Mouse (Mus musculus) CH12.LX (cell line): ENCODE results near the gene Chst13. TPM values are rescaled to one million over a fixed set of nuclear protein-coding genes. Genes with fewer than 3 reads are reported as not detected.

Experiments used
- DNase-seq: peaks from one replicate; pipeline ENCODE4 v3.0.0-alpha.2; 2013; ENCODE audit errors: extremely low read depth
- H3K27ac ChIP-seq: 2 replicates; pipeline ENCODE4 v1.5.1; 2012; ENCODE audit warnings: low read depth, mild to moderate bottlenecking, control low read depth, moderate library complexity; ENCODE audit not compliant: insufficient read depth
- H3K27me3 ChIP-seq: replicated peaks from 2 replicates; pipeline ENCODE3; 2012; ENCODE audit warnings: inconsistent platforms
- H3K36me3 ChIP-seq, 2 experiments: replicated peaks in 1 of 2; 2 replicates each; pipeline versions ENCODE3 to v1.6.1; 2012; ENCODE audit warnings: inconsistent platforms in 1 of 2, low read length in 1 of 2, mild to moderate bottlenecking in 1 of 2, mixed read lengths in 1 of 2, moderate library complexity in 1 of 2; ENCODE audit not compliant: control insufficient read depth in 1 of 2, insufficient read depth in 1 of 2
- H3K4me1 ChIP-seq, 2 experiments: 2 replicates each; pipeline ENCODE4 v1.6.1; 2012; ENCODE audit warnings: inconsistent platforms in 1 of 2, moderate library complexity in 1 of 2; ENCODE audit not compliant: insufficient read depth in 2 of 2, control insufficient read depth in 1 of 2
- H3K4me2 ChIP-seq: 2 replicates; pipeline ENCODE4 v1.6.1; 2012; ENCODE audit warnings: low read depth, mild to moderate bottlenecking, control low read depth; ENCODE audit not compliant: poor library complexity, insufficient read depth, severe bottlenecking
- H3K4me3 ChIP-seq, 3 experiments: fragments of 150-350 bp in 1 of 3; sonication (generic) in 1 of 3; replicated peaks in 1 of 3; 2 replicates each; pipeline versions ENCODE3 to v1.5.1; 2011 to 2012; ENCODE audit warnings: low read depth in 2 of 3, low read length in 2 of 3, mild to moderate bottlenecking in 2 of 3, moderate library complexity in 2 of 3, control low read depth in 1 of 3, improper control_type of control experiment in 1 of 3, inconsistent platforms in 1 of 3, mixed read lengths in 1 of 3; ENCODE audit not compliant: poor library complexity in 1 of 3
- H3K79me2 ChIP-seq: replicated peaks from 2 replicates; pipeline ENCODE4 v1.6.1; 2012; ENCODE audit warnings: mild to moderate bottlenecking, moderate library complexity; ENCODE audit not compliant: control insufficient read depth, poor library complexity, insufficient read depth, severe bottlenecking; ENCODE audit errors: extremely low read depth
- H3K9ac ChIP-seq: 2 replicates; pipeline ENCODE4 v1.6.1; 2012; ENCODE audit warnings: low read depth, mild to moderate bottlenecking, control low read depth, moderate library complexity; ENCODE audit not compliant: insufficient read depth
- H3K9me3 ChIP-seq: replicated peaks from 2 replicates; pipeline ENCODE3; 2012; ENCODE audit warnings: low read length, inconsistent platforms, mixed read lengths
- CHD2 ChIP-seq: IDR thresholded peaks from 2 replicates; pipeline ENCODE4 v1.6.1; 2011; ENCODE audit warnings: low read length, improper control_type of control experiment
- CTCF ChIP-seq, 2 experiments: IDR thresholded peaks in 1 of 2; conservative IDR thresholded peaks in 1 of 2; 2 replicates each; pipeline ENCODE4 v1.5.1; 2011 to 2012; ENCODE audit warnings: low read depth in 2 of 2, low read length in 2 of 2, improper control_type of control experiment in 1 of 2, inconsistent platforms in 1 of 2, mild to moderate bottlenecking in 1 of 2, moderate library complexity in 1 of 2
- E2F4 ChIP-seq: IDR thresholded peaks from 2 replicates; pipeline ENCODE4 v1.6.1; 2011; ENCODE audit warnings: low read depth, low read length, improper control_type of control experiment; ENCODE audit not compliant: insufficient replicate concordance
- ELF1 ChIP-seq: IDR thresholded peaks from 2 replicates; pipeline ENCODE4 v1.6.1; 2014; ENCODE audit warnings: low read depth, mild to moderate bottlenecking, inconsistent platforms, low read length, improper control_type of control experiment
- ETS1 ChIP-seq: conservative IDR thresholded peaks from 2 replicates; pipeline ENCODE4 v1.6.1; 2012; ENCODE audit warnings: low read depth, mild to moderate bottlenecking, inconsistent platforms, low read length, improper control_type of control experiment, moderate library complexity
- HCFC1 ChIP-seq: IDR thresholded peaks from 2 replicates; pipeline ENCODE4 v1.6.1; 2012; ENCODE audit warnings: low read depth, mild to moderate bottlenecking, inconsistent platforms, low read length, improper control_type of control experiment
- IRF4 ChIP-seq: IDR thresholded peaks from 2 replicates; pipeline ENCODE4 v1.6.1; 2014; ENCODE audit warnings: low read depth, mild to moderate bottlenecking, inconsistent platforms, low read length, improper control_type of control experiment
- JUN ChIP-seq: IDR thresholded peaks from 2 replicates; pipeline ENCODE4 v1.6.1; 2011; ENCODE audit warnings: low read depth, mild to moderate bottlenecking, low read length, improper control_type of control experiment, moderate library complexity; ENCODE audit not compliant: insufficient read depth
- JUND ChIP-seq: conservative IDR thresholded peaks from 2 replicates; pipeline ENCODE4 v1.6.1; 2011; ENCODE audit warnings: low read depth, low read length, improper control_type of control experiment
- KAT2A ChIP-seq: IDR thresholded peaks from 2 replicates; pipeline ENCODE4 v1.6.1; 2012; ENCODE audit warnings: low read length, improper control_type of control experiment, inconsistent platforms; ENCODE audit not compliant: insufficient replicate concordance
- MAX ChIP-seq: IDR thresholded peaks from 2 replicates; pipeline ENCODE4 v1.6.1; 2011; ENCODE audit warnings: low read length, improper control_type of control experiment
- MAZ ChIP-seq: IDR thresholded peaks from 2 replicates; pipeline ENCODE4 v1.6.1; 2012; ENCODE audit warnings: low read depth, mild to moderate bottlenecking, inconsistent platforms, low read length, improper control_type of control experiment, moderate library complexity
- MEF2A ChIP-seq: IDR thresholded peaks from 2 replicates; pipeline ENCODE4 v1.6.1; 2014; ENCODE audit warnings: low read depth, mild to moderate bottlenecking, inconsistent platforms, low read length, improper control_type of control experiment, borderline replicate concordance
- MXI1 ChIP-seq: IDR thresholded peaks from 2 replicates; pipeline ENCODE4 v1.6.1; 2011; ENCODE audit warnings: mild to moderate bottlenecking, low read depth, low read length, improper control_type of control experiment
- MYC ChIP-seq: IDR thresholded peaks from 2 replicates; pipeline ENCODE4 v1.6.1; 2011; ENCODE audit warnings: low read depth, mild to moderate bottlenecking, improper control_type of control experiment, low read length
- NELFE ChIP-seq: IDR thresholded peaks from 2 replicates; pipeline ENCODE4 v1.6.1; 2011; ENCODE audit warnings: low read depth, low read length, improper control_type of control experiment
- NRF1 ChIP-seq: IDR thresholded peaks from 2 replicates; pipeline ENCODE4 v1.6.1; 2014; ENCODE audit warnings: low read depth, mild to moderate bottlenecking, inconsistent platforms, low read length, improper control_type of control experiment, moderate library complexity
- PAX5 ChIP-seq: IDR thresholded peaks from 2 replicates; pipeline ENCODE4 v1.6.1; 2012; ENCODE audit warnings: low read length, inconsistent platforms, mixed read lengths
- POLR2AphosphoS2 ChIP-seq: IDR thresholded peaks from 2 replicates; pipeline ENCODE4 v1.6.1; 2011; ENCODE audit warnings: low read depth, low read length, improper control_type of control experiment
- RAD21 ChIP-seq: IDR thresholded peaks from 2 replicates; pipeline ENCODE4 v1.6.1; 2011; ENCODE audit warnings: low read depth, mild to moderate bottlenecking, low read length, improper control_type of control experiment, moderate library complexity
- SIN3A ChIP-seq: IDR thresholded peaks from 2 replicates; pipeline ENCODE4 v1.6.1; 2012; ENCODE audit warnings: low read length, improper control_type of control experiment, inconsistent platforms
- SMC3 ChIP-seq: IDR thresholded peaks from 2 replicates; pipeline ENCODE4 v1.6.1; 2011; ENCODE audit warnings: low read depth, low read length, improper control_type of control experiment
- TCF12 ChIP-seq: IDR thresholded peaks from 2 replicates; pipeline ENCODE4 v1.6.1; 2014; ENCODE audit warnings: low read depth, mild to moderate bottlenecking, inconsistent platforms, low read length, improper control_type of control experiment
- UBTF ChIP-seq: IDR thresholded peaks from 2 replicates; pipeline ENCODE4 v1.6.1; 2012; ENCODE audit warnings: low read depth, mild to moderate bottlenecking, inconsistent platforms, low read length, improper control_type of control experiment, moderate library complexity
- USF1 ChIP-seq: IDR thresholded peaks from 2 replicates; pipeline ENCODE4 v1.6.1; 2014; ENCODE audit warnings: low read depth, mild to moderate bottlenecking, inconsistent platforms, low read length, improper control_type of control experiment
- USF2 ChIP-seq: conservative IDR thresholded peaks from 2 replicates; pipeline ENCODE4 v1.6.1; 2011; ENCODE audit warnings: low read depth, low read length, improper control_type of control experiment
- ZKSCAN1 ChIP-seq: IDR thresholded peaks from 2 replicates; pipeline ENCODE4 v1.6.1; 2012; ENCODE audit warnings: low read depth, inconsistent platforms, low read length, improper control_type of control experiment, borderline replicate concordance
- ZMIZ1 ChIP-seq: IDR thresholded peaks from 2 replicates; pipeline ENCODE4 v1.6.1; 2012; ENCODE audit warnings: low read depth, mild to moderate bottlenecking, inconsistent platforms, low read length, improper control_type of control experiment
- dilution Hi-C: fragments of 300-500 bp; cut with MboI; formaldehyde crosslinking; loops from 2 replicates; pipeline ENCODE4 v1.14.3; 2020; ENCODE audit warnings: low sequenced_read_pairs; ENCODE audit not compliant: extremely low pct_unique_long_range_greater_than_20kb, extremely low pct_ligation_motif_present
- in situ Hi-C: fragments of 300-500 bp; cut with MboI; formaldehyde crosslinking; loops from 3 replicates; pipeline ENCODE4 v1.14.3; 2019; ENCODE audit warnings: low sequenced_read_pairs, low pct_ligation_motif_present, low pct_unique_long_range_greater_than_20kb, mixed read lengths
- polyA plus RNA-seq: library from polyadenylated mRNA; unstranded; fragments of >175 nt; gene quantifications from 2 replicates; pipeline ENCODE4 v1.2.1, GENCODE M21; 2012; ENCODE audit warnings: low read depth; ENCODE audit not compliant: insufficient read length
- total RNA-seq, 2 experiments: library from RNA; depleted of rRNA; stranded (reverse); fragments of 300-350 nt in 1 of 2; fragments of >200 nt in 1 of 2; gene quantifications; 2 replicates each; pipeline ENCODE4 v1.2.3; 2012 to 2014

Chst13 gene
- total and polyA plus RNA-seq, 3 experiments = 0.13 TPM; not detected in 2

- Histone ChIP-seq H3K27me3 (no peaks in the 10 kb centered on the region), H3K4me3 (peak overlapping the region; percentile 67 to 91 (median 77)), H3K4me2 (peak overlapping the region; percentile 58), H3K4me1 (peaks cover 3 to 26% of the 10 kb centered on the region in 2 experiments; a peak in 2 of 4 replicates), H3K36me3 (peaks cover 22 to 33% of the 10 kb centered on the region in 2 experiments), H3K79me2 (peaks cover 7% of the 10 kb centered on the region; the same call in 1 of the 2 replicates), H3K9ac (peak overlapping the region; percentile 67), H3K9me3 (no peaks in the 10 kb centered on the region), H3K27ac (no peak overlapping the region)
- TF ChIP-seq MXI1 (peak; percentile 40; the same call in 1 of the 2 replicates), TCF12 (no peak), IRF4 (no peak)
- DNase-seq = peak; percentile 20
- dilution Hi-C loops (no loop called here), in situ Hi-C loops (no loop called here)
Measured at GRCm38 (mm10) chr6:90369725-90370553, 45.0 kb upstream of the Chst13 start.

GRCm38 (mm10) chr6:90368976-90369724 is 44.2 kb upstream of the Chst13 start, which contains the start of gene Zxdc:
Gene Zxdc, plus strand, starts transcription at chr6:90369492.
- H3K79me2 ChIP-seq = peaks cover 7% of the 10 kb centered on the region; the same call in 1 of the 2 replicates
- in situ Hi-C loops = no loop called here
- TF ChIP-seq MYC = no peak
- TF ChIP-seq MXI1 = no peak
- no peak for TF ChIP-seq ZKSCAN1
- no peak for TF ChIP-seq CTCF (conservative IDR thresholded peaks at IDR 0.05 in 1 of 2, IDR thresholded peaks at IDR 0.05 in 1 of 2; ENCODE audit: low read depth in 2 of 2, low read length in 2 of 2)
- TF ChIP-seq SMC3 = no peak
- no peak for TF ChIP-seq RAD21
- TF ChIP-seq UBTF = no peak
- TF ChIP-seq JUN = no peak
- no peak for TF ChIP-seq USF2
- peak; percentile 59 for TF ChIP-seq NELFE
- peak; percentile 74 for TF ChIP-seq TCF12
- TF ChIP-seq MEF2A = no peak
- no peak for TF ChIP-seq E2F4
- peak; percentile 72 for TF ChIP-seq ELF1
- TF ChIP-seq HCFC1 = peak; percentile 69
- peak; percentile 63 for TF ChIP-seq USF1
- no peak for TF ChIP-seq ETS1
- peak; percentile 81; the same call in 1 of the 2 replicates for TF ChIP-seq SIN3A
- TF ChIP-seq POLR2AphosphoS2 = no peak
- peak; percentile 64 for TF ChIP-seq MAX
- TF ChIP-seq MAZ = no peak
- no peak for TF ChIP-seq PAX5
- TF ChIP-seq KAT2A = 0 out of 2 replicates have a peak, but pooled peaks have one; percentile 51
- TF ChIP-seq ZMIZ1 = no peak
- TF ChIP-seq JUND = no peak
- peak; percentile 99 for TF ChIP-seq NRF1
- TF ChIP-seq IRF4 = 0 out of 2 replicates have a peak, but pooled peaks have one; percentile 24
- no peak; the same call in 1 of the 2 replicates for TF ChIP-seq CHD2

More at GRCm38 (mm10) chr6:90368976-90369724, 44.2 kb upstream of the Chst13 start, which contains the start of gene Zxdc:
- Histone ChIP-seq H3K4me2 (peak within 1 kb of the TSS; percentile 76), H3K9me3 (no peaks in the 10 kb centered on the region), H3K27me3 (peaks cover 1% of the 10 kb centered on the region), H3K36me3 (peaks cover 16 to 25% of the 10 kb centered on the region in 2 experiments), H3K27ac (no peak within 1 kb of the TSS), H3K9ac (peak within 1 kb of the TSS; percentile 67), H3K4me3 (peak within 1 kb of the TSS; percentile 67 to 91 (median 77)), H3K4me1 (peaks cover 3 to 26% of the 10 kb centered on the region in 2 experiments; a peak in 2 of 4 replicates)
- DNase-seq = peak; percentile 96
- dilution Hi-C loops = no loop called here
